Mouse (Mus musculus) megakaryocyte, embryonic 14.5 days (primary cell): Measurements from ENCODE around the gene Spata5.

Experiments used
- FLI1 ChIP-seq: IDR thresholded peaks from 2 replicates; pipeline ENCODE4 v1.6.1; 2012; ENCODE audit warnings: low read length, inconsistent platforms, mixed read lengths
- GATA1 ChIP-seq: IDR thresholded peaks from 3 replicates; pipeline ENCODE4 v1.6.1; 2012; ENCODE audit warnings: mixed read lengths, low read length, inconsistent platforms, borderline replicate concordance

DNA sequence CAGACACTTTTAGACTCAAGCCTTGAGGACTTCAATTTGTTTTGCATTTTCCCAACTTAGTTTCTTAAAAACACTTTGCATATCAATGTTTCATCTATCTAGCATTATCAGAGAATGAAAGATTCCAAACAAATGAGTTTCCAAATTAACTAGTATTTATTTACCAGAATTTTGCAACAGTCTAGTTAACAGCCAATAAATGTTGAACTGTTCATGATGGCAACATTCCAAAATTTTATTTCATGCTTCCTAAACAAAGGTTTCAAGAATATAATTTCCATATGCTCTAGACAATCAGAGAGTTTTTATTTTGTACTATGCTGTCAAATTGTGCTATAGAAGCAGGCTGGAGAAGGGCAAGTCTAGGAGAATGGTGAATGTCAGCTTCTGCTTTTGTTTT lies 12.1 kb upstream of the Spata5 start:
- no peak for TF ChIP-seq GATA1
- TF ChIP-seq FLI1: no peak
